Mouse (Mus musculus) E14TG2a.4 (cell line): ENCODE measurements around the gene Pcsk2.

ENCODE experiments used
- H3K27me3 ChIP-seq: 2 replicates; pipeline ENCODE4 v1.6.1; 2014; ENCODE audit warnings: low read length, control low read depth; ENCODE audit not compliant: insufficient read depth
- H3K36me3 ChIP-seq: 2 replicates; pipeline ENCODE4 v1.6.1; 2014; ENCODE audit warnings: low read length, control low read depth; ENCODE audit not compliant: insufficient read depth
- H3K4me1 ChIP-seq: replicated peaks from 2 replicates; pipeline ENCODE4 v1.6.1; 2014; ENCODE audit warnings: low read depth, low read length, control low read depth
- H3K4me3 ChIP-seq: replicated peaks from 2 replicates; pipeline ENCODE4 v1.5.1; 2014; ENCODE audit warnings: mild to moderate bottlenecking, low read length
- H3K9me3 ChIP-seq: 2 replicates; pipeline ENCODE4 v1.6.1; 2014; ENCODE audit warnings: low read length, control low read depth
- CTCF ChIP-seq: conservative IDR thresholded peaks from 2 replicates; pipeline ENCODE4 v1.5.1; 2014; ENCODE audit warnings: low read length
- NANOG ChIP-seq: IDR thresholded peaks from 2 replicates; pipeline ENCODE4 v1.6.1; 2014; ENCODE audit warnings: borderline replicate concordance, low read length, mixed read lengths
- POU5F1 ChIP-seq: IDR thresholded peaks from 2 replicates; pipeline ENCODE4 v1.6.1; 2014; ENCODE audit warnings: low read length, borderline replicate concordance

Pcsk2 gene

GRCm38 (mm10) chr2:143795858-143796257 is 249.9 kb downstream of the Pcsk2 start:
- no peak overlapping the region for H3K4me3 ChIP-seq
- TF ChIP-seq NANOG, result no peak
- TF ChIP-seq CTCF, result no peak
- no peak for TF ChIP-seq POU5F1
- H3K27me3 ChIP-seq, result no peaks in the 10 kb centered on the region; the same call in 1 of the 2 replicates

GRCm38 (mm10) chr2:143796335-143797013 is 250.5 kb downstream of the Pcsk2 start:
- Histone ChIP-seq H3K27me3 (no peaks in the 10 kb centered on the region; the same call in 1 of the 2 replicates), H3K4me1 (no peaks in the 10 kb centered on the region), H3K9me3 (no peaks in the 10 kb centered on the region), H3K36me3 (no peaks in the 10 kb centered on the region), H3K4me3 (no peak overlapping the region)
- TF ChIP-seq NANOG, result no peak
- no peak for TF ChIP-seq CTCF
- no peak for TF ChIP-seq POU5F1

More at GRCm38 (mm10) chr2:143795858-143796257, 249.9 kb downstream of the Pcsk2 start:
- no peaks in the 10 kb centered on the region for H3K4me1 ChIP-seq
- H3K9me3 ChIP-seq, result no peaks in the 10 kb centered on the region
- H3K36me3 ChIP-seq, result no peaks in the 10 kb centered on the region

GRCm38 (mm10) chr2:143801097-143801496 is 255.1 kb downstream of the Pcsk2 start:
- no peak overlapping the region for H3K4me3 ChIP-seq
- H3K36me3 ChIP-seq, result no peaks in the 10 kb centered on the region
- 0 out of 2 replicates have a peak, but pooled peaks cover 8% of the 10 kb centered on the region for H3K9me3 ChIP-seq
- TF ChIP-seq POU5F1, result no peak
- no peak for TF ChIP-seq CTCF
- TF ChIP-seq NANOG, result no peak
- H3K4me1 ChIP-seq, result peaks cover 1% of the 10 kb centered on the region; the same call in 1 of the 2 replicates
- peaks cover 2% of the 10 kb centered on the region; the same call in 1 of the 2 replicates for H3K27me3 ChIP-seq

GRCm38 (mm10) chr2:143806140-143806923 is 260.4 kb downstream of the Pcsk2 start:
- TF ChIP-seq CTCF (no peak), NANOG (no peak), POU5F1 (no peak)
- Histone ChIP-seq H3K27me3 (peaks cover 3% of the 10 kb centered on the region; the same call in 1 of the 2 replicates), H3K4me1 (peaks cover 12% of the 10 kb centered on the region), H3K36me3 (no peaks in the 10 kb centered on the region), H3K4me3 (no peak overlapping the region), H3K9me3 (0 out of 2 replicates have a peak, but pooled peaks cover 8% of the 10 kb centered on the region)

- peaks cover 12% of the 10 kb centered on the region for H3K4me1 ChIP-seq
- H3K9me3 ChIP-seq, result 0 out of 2 replicates have a peak, but pooled peaks cover 8% of the 10 kb centered on the region
- H3K27me3 ChIP-seq, result peaks cover 3% of the 10 kb centered on the region; the same call in 1 of the 2 replicates
- TF ChIP-seq POU5F1, result no peak
- TF ChIP-seq NANOG, result no peak
- no peak for TF ChIP-seq CTCF
- no peaks in the 10 kb centered on the region for H3K36me3 ChIP-seq
- no peak overlapping the region for H3K4me3 ChIP-seq
Measured at GRCm38 (mm10) chr2:143806924-143807664, 261.1 kb downstream of the Pcsk2 start.

GRCm38 (mm10) chr2:143808789-143809188 is 262.8 kb downstream of the Pcsk2 start:
- Histone ChIP-seq H3K36me3 (no peaks in the 10 kb centered on the region), H3K9me3 (0 out of 2 replicates have a peak, but pooled peaks cover 8% of the 10 kb centered on the region), H3K4me1 (peaks cover 12% of the 10 kb centered on the region), H3K27me3 (peaks cover 3% of the 10 kb centered on the region; the same call in 1 of the 2 replicates), H3K4me3 (no peak overlapping the region)
- peak; percentile 44 for TF ChIP-seq CTCF
- TF ChIP-seq POU5F1, result no peak
- TF ChIP-seq NANOG, result no peak

GRCm38 (mm10) chr2:143812262-143812661 is 266.3 kb downstream of the Pcsk2 start:
- TF ChIP-seq POU5F1 (no peak), CTCF (no peak), NANOG (no peak)
- Histone ChIP-seq H3K4me1 (no peaks in the 10 kb centered on the region), H3K27me3 (0 out of 2 replicates have a peak, but pooled peaks cover 3% of the 10 kb centered on the region), H3K36me3 (no peaks in the 10 kb centered on the region), H3K4me3 (no peak overlapping the region), H3K9me3 (no peaks in the 10 kb centered on the region)
